Mouse (Mus musculus): ENCODE results near the gene Gpr176.

- TF ChIP-seq CTCF (conservative IDR thresholded peaks at IDR 0.05; ENCODE audit: insufficient read depth, insufficient read length, low read depth, low read length) = no peak
- TF ChIP-seq POLR2A (IDR thresholded peaks at IDR 0.05; ENCODE audit: low read depth, low read length) = no peak
These were observed 27.7 kb downstream of the Gpr176 start for GRCm38 (mm10) chr2:118345535-118345934.
